Mouse (Mus musculus): ENCODE data around the gene Zfp287.

GRCm38 (mm10) chr11:62664250-62664649 lies 67.5 kb downstream of the Zfp287 start:
- TF ChIP-seq CTCF (IDR thresholded peaks at IDR 0.05; ENCODE audit: low read depth) (no peak), EP300 (IDR thresholded peaks at IDR 0.05; ENCODE audit: low read depth) (no peak)

Data from heart, postnatal 0 days (tissue).